Mouse (Mus musculus): ENCODE results near the gene Gpr75.

DNA sequence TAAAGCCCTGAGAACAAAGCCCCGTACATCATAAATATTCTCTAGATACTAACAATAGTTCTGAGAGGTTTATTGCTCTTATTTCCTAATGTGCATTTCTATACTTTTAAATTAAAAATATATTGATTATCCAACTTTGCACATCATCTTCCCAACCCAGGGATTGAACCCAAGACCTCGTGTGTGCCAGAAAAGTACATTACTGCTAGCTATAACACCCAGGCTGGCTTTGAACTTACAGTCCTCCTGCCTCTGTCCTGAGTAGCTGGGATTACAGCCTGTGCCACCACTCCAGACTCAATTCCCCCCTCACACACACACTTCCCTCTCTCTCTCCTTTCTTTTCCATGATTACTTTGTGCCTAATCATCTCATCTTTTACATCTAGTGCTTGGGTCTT, 3.0 kb downstream of the Gpr75 start:
- TF ChIP-seq CTCF (IDR thresholded peaks at IDR 0.05; ENCODE audit: control insufficient read depth, insufficient read depth, insufficient replicate concordance, low read depth, low read length) (no peak), POLR2A (IDR thresholded peaks at IDR 0.05; ENCODE audit: control insufficient read depth, low read depth, low read length) (no peak)
